In genomic region chr4:152365228-152365627, GRCm38 (mm10) we compare ENCODE assay signal across 22 mouse cellular contexts. TPM values are rescaled to one million over a fixed set of nuclear protein-coding genes. Genes with fewer than 3 reads are reported as not detected.
DNase-seq lines count a peak whose midpoint lies in the region; ATAC-seq and TF ChIP-seq lines count a peak whose summit lies in the region.
"Had no signal": no experiment of that assay in that cellular context is flagged by ENCODE, and none has a peak within 500 bp of the region (broad histone marks: within the 10 kb centered on the region; RNA-seq: fewer than 3 reads in every experiment).

No protein-coding gene starts in this region.

- peaks cover 30% of the 10 kb centered on the region for H3K4me1 ChIP-seq in hindbrain, embryonic 13.5 days (replicated peaks)
- peaks cover 16% of the 10 kb centered on the region for H3K4me1 ChIP-seq in hindbrain, embryonic 12.5 days
- H3K4me1 ChIP-seq in forebrain, embryonic 14.5 days (ENCODE audit: control insufficient read depth, insufficient read depth, low read length), result peaks cover 19% of the 10 kb centered on the region
- peaks cover 8% of the 10 kb centered on the region for H3K4me1 ChIP-seq in hindbrain, embryonic 16.5 days (ENCODE audit: control insufficient read depth, insufficient read depth, low read depth, low read length)
- H3K4me1 ChIP-seq in midbrain, postnatal 0 days (ENCODE audit: insufficient read depth, low read length), result no peaks in the 10 kb centered on the region

- H3K9me3 ChIP-seq in hindbrain, embryonic 13.5 days, result no peaks in the 10 kb centered on the region
- H3K9me3 ChIP-seq in hindbrain, embryonic 12.5 days (replicated peaks), result no peaks in the 10 kb centered on the region
- no peaks in the 10 kb centered on the region for H3K9me3 ChIP-seq in forebrain, embryonic 14.5 days (replicated peaks; ENCODE audit: control insufficient read depth, low read length)
- no peaks in the 10 kb centered on the region for H3K9me3 ChIP-seq in hindbrain, embryonic 16.5 days (ENCODE audit: control insufficient read depth, low read length)
- H3K9me3 ChIP-seq in midbrain, postnatal 0 days (ENCODE audit: low read length), result no peaks in the 10 kb centered on the region
- H3K9me3 ChIP-seq: heart, embryonic 15.5 days; limb, embryonic 15.5 days; liver, embryonic 15.5 days; neural tube, embryonic 12.5 days had no signal

- no peak overlapping the region for H3K4me3 ChIP-seq in hindbrain, embryonic 13.5 days
- H3K4me3 ChIP-seq in hindbrain, embryonic 12.5 days, result no peak overlapping the region
- H3K4me3 ChIP-seq in forebrain, embryonic 14.5 days (ENCODE audit: low read depth, low read length), result no peak overlapping the region
- no peak overlapping the region for H3K4me3 ChIP-seq in hindbrain, embryonic 16.5 days (ENCODE audit: low read length)
- H3K4me3 ChIP-seq in midbrain, postnatal 0 days (ENCODE audit: low read depth, low read length), result no peak overlapping the region
- H3K4me3 ChIP-seq: erythroblast, embryonic 14.5 days; heart, adult 2 months; heart, embryonic 15.5 days; limb, embryonic 15.5 days; liver, embryonic 15.5 days; neural tube, embryonic 12.5 days had no signal

- peak overlapping the region; percentile 72 for H3K27ac ChIP-seq in hindbrain, embryonic 13.5 days
- H3K27ac ChIP-seq in hindbrain, embryonic 12.5 days, result no peak overlapping the region
- H3K27ac ChIP-seq in forebrain, embryonic 14.5 days (ENCODE audit: low read depth, low read length), result peak overlapping the region; percentile 57
- H3K27ac ChIP-seq in hindbrain, embryonic 16.5 days (ENCODE audit: low read depth, low read length), result no peak overlapping the region
- H3K27ac ChIP-seq in midbrain, postnatal 0 days (ENCODE audit: low read depth, low read length), result peak overlapping the region; percentile 18; the same call in 1 of the 2 replicates
- H3K27ac ChIP-seq: heart, adult 2 months; heart, embryonic 15.5 days; limb, embryonic 15.5 days; liver, embryonic 15.5 days; macrophage; neural tube, embryonic 12.5 days had no signal

- DNase-seq in forebrain, embryonic 14.5 days (ENCODE audit: low spot score), result peak; percentile 77
- peak; percentile 62 for DNase-seq in midbrain, postnatal 0 days (ENCODE audit: low spot score)
- DNase-seq in adrenal gland, postnatal 4 days (ENCODE audit: low spot score in 2 of 2), result no peak
- DNase-seq in spleen, postnatal 14 days (ENCODE audit: low spot score in 2 of 2), result no peak
- DNase-seq: adrenal gland, postnatal 36 days; cerebellum, adult 9-10 months; gastrocnemius, postnatal 25 days; heart, adult 2 months; thymus, postnatal 25 days had no signal

- peaks cover 54% of the 10 kb centered on the region for H3K36me3 ChIP-seq in hindbrain, embryonic 13.5 days
- H3K36me3 ChIP-seq in hindbrain, embryonic 12.5 days, result no peaks in the 10 kb centered on the region
- H3K36me3 ChIP-seq in forebrain, embryonic 14.5 days (ENCODE audit: control insufficient read depth, insufficient read depth, low read length), result peaks cover 11% of the 10 kb centered on the region; the same call in 1 of the 2 replicates
- peaks cover 16% of the 10 kb centered on the region; the same call in 1 of the 2 replicates for H3K36me3 ChIP-seq in hindbrain, embryonic 16.5 days (ENCODE audit: control insufficient read depth, insufficient read depth, low read length)
- H3K36me3 ChIP-seq in midbrain, postnatal 0 days (ENCODE audit: insufficient read depth, low read length), result peaks cover 50% of the 10 kb centered on the region
- H3K36me3 ChIP-seq: heart, embryonic 15.5 days; limb, embryonic 15.5 days; liver, embryonic 15.5 days; neural tube, embryonic 12.5 days had no signal

- ATAC-seq in hindbrain, embryonic 13.5 days (ENCODE audit: low FRiP score), result no peak
- no peak for ATAC-seq in hindbrain, embryonic 12.5 days (ENCODE audit: low FRiP score)
- ATAC-seq in forebrain, embryonic 14.5 days, result peak; percentile 27; the same call in 1 of the 2 replicates
- ATAC-seq in hindbrain, embryonic 16.5 days, result no peak
- 0 out of 2 replicates have a peak, but pooled peaks have one; percentile 21 for ATAC-seq in midbrain, postnatal 0 days (ENCODE audit: low FRiP score)
- ATAC-seq: intestine, postnatal 0 days had no signal

- no peak for TF ChIP-seq CTCF in midbrain, postnatal 0 days (IDR thresholded peaks at IDR 0.05)

- H3K9ac ChIP-seq in hindbrain, embryonic 13.5 days, result no peak overlapping the region
- H3K9ac ChIP-seq in hindbrain, embryonic 12.5 days, result no peak overlapping the region
- H3K9ac ChIP-seq in forebrain, embryonic 14.5 days (ENCODE audit: low read length), result no peak overlapping the region
- H3K9ac ChIP-seq in hindbrain, embryonic 16.5 days (ENCODE audit: low read depth, low read length), result peak overlapping the region; percentile 11; the same call in 1 of the 2 replicates
- H3K9ac ChIP-seq in midbrain, postnatal 0 days (replicated peaks; ENCODE audit: low read length, poor library complexity, severe bottlenecking), result peak overlapping the region; percentile 36; the same call in 1 of the 2 replicates
- H3K9ac ChIP-seq: heart, embryonic 15.5 days; limb, embryonic 15.5 days; liver, embryonic 15.5 days; neural tube, embryonic 12.5 days had no signal

- no peak overlapping the region for H3K4me2 ChIP-seq in hindbrain, embryonic 13.5 days
- H3K4me2 ChIP-seq in hindbrain, embryonic 12.5 days (replicated peaks), result no peak overlapping the region
- no peak overlapping the region for H3K4me2 ChIP-seq in forebrain, embryonic 14.5 days (ENCODE audit: low read length)
- no peak overlapping the region for H3K4me2 ChIP-seq in hindbrain, embryonic 16.5 days (ENCODE audit: low read length)
- H3K4me2 ChIP-seq in midbrain, postnatal 0 days (ENCODE audit: low read depth, low read length, poor library complexity, severe bottlenecking), result no peak overlapping the region
- H3K4me2 ChIP-seq: heart, embryonic 15.5 days; limb, embryonic 15.5 days; liver, embryonic 15.5 days; neural tube, embryonic 12.5 days had no signal

- WGBS in hindbrain, embryonic 13.5 days, result 33% methylated on average over 7 of the region's 7 CpGs
- 49% methylated on average over 7 of the region's 7 CpGs for WGBS in hindbrain, embryonic 12.5 days
- WGBS in forebrain, embryonic 14.5 days, result 24% methylated on average over 7 of the region's 7 CpGs
- WGBS in hindbrain, embryonic 16.5 days, result 25% methylated on average over 7 of the region's 7 CpGs
- 15% methylated on average over 7 of the region's 7 CpGs for WGBS in midbrain, postnatal 0 days

- peaks cover 56% of the 10 kb centered on the region for H3K27me3 ChIP-seq in hindbrain, embryonic 13.5 days
- H3K27me3 ChIP-seq in hindbrain, embryonic 12.5 days, result peaks cover 24% of the 10 kb centered on the region
- H3K27me3 ChIP-seq in forebrain, embryonic 14.5 days (replicated peaks; ENCODE audit: control insufficient read depth, insufficient read depth, low read length), result no peaks in the 10 kb centered on the region; the same call in 1 of the 2 replicates
- no peaks in the 10 kb centered on the region for H3K27me3 ChIP-seq in hindbrain, embryonic 16.5 days (replicated peaks; ENCODE audit: control insufficient read depth, insufficient read depth, low read length)
- no peaks in the 10 kb centered on the region for H3K27me3 ChIP-seq in midbrain, postnatal 0 days (ENCODE audit: insufficient read depth, low read length)
- H3K27me3 ChIP-seq: CH12.LX had no signal

RNA-seq across cellular contexts. Expression of gene Chd5, which starts 26.8 kb away (rescaled TPM):
- polyA plus RNA-seq in hindbrain, embryonic 13.5 days (2015; fragmentation: Nextera tagmentation; extraction: Ambion mirVana), result 38.7 and 38.9 TPM in 2 replicates
- 4.1 and 4.8 TPM in 2 replicates for polyA plus RNA-seq in hindbrain, embryonic 12.5 days (2016; fragmentation: Nextera tagmentation; extraction: Ambion mirVana)
- 15.6 and 18.6 TPM in 2 replicates for polyA plus RNA-seq in forebrain, embryonic 14.5 days (2014; fragmentation: Nextera tagmentation; extraction: Ambion mirVana)
- 46.7 and 47.7 TPM in 2 replicates for polyA plus RNA-seq in hindbrain, embryonic 16.5 days (2015; fragmentation: Nextera tagmentation; extraction: Ambion mirVana)
- total RNA-seq in midbrain, postnatal 0 days (2014; rRNA removed), result 95.0 and 98.6 TPM in 2 replicates
- 77.6 and 107 TPM in 2 replicates for polyA plus RNA-seq in midbrain, postnatal 0 days (2015; fragmentation: Nextera tagmentation; extraction: Ambion mirVana)
- total RNA-seq in adrenal gland, postnatal 4 days (2021), result 10 to 100 TPM; 19.0 to 24.7 TPM

RNA-seq across cellular contexts. Expression of gene Rpl22, which starts 39.7 kb away (rescaled TPM):
- polyA plus RNA-seq in hindbrain, embryonic 13.5 days (2015; fragmentation: Nextera tagmentation; extraction: Ambion mirVana), result 205 and 218 TPM in 2 replicates
- polyA plus RNA-seq in hindbrain, embryonic 12.5 days (2016; fragmentation: Nextera tagmentation; extraction: Ambion mirVana), result 257 and 282 TPM in 2 replicates
- polyA plus RNA-seq in forebrain, embryonic 14.5 days (2014; fragmentation: Nextera tagmentation; extraction: Ambion mirVana), result 196 and 235 TPM in 2 replicates
- 125 and 138 TPM in 2 replicates for polyA plus RNA-seq in hindbrain, embryonic 16.5 days (2015; fragmentation: Nextera tagmentation; extraction: Ambion mirVana)
- 177 and 203 TPM in 2 replicates for total RNA-seq in midbrain, postnatal 0 days (2014; rRNA removed)
- 125 and 148 TPM in 2 replicates for polyA plus RNA-seq in midbrain, postnatal 0 days (2015; fragmentation: Nextera tagmentation; extraction: Ambion mirVana)
- 100 to 1,000 TPM; 608 to 640 TPM for total RNA-seq in adrenal gland, postnatal 4 days (2021)

RNA-seq across cellular contexts. Expression of gene Rnf207, which starts 46.4 kb away (rescaled TPM):
- 5.2 and 7.7 TPM in 2 replicates for polyA plus RNA-seq in hindbrain, embryonic 13.5 days (2015; fragmentation: Nextera tagmentation; extraction: Ambion mirVana)
- 2.5 and 3.8 TPM in 2 replicates for polyA plus RNA-seq in hindbrain, embryonic 12.5 days (2016; fragmentation: Nextera tagmentation; extraction: Ambion mirVana)
- polyA plus RNA-seq in forebrain, embryonic 14.5 days (2014; fragmentation: Nextera tagmentation; extraction: Ambion mirVana), result 2.4 and 2.5 TPM in 2 replicates
- polyA plus RNA-seq in hindbrain, embryonic 16.5 days (2015; fragmentation: Nextera tagmentation; extraction: Ambion mirVana), result 9.0 and 10.6 TPM in 2 replicates
- 7.6 and 15.2 TPM in 2 replicates for total RNA-seq in midbrain, postnatal 0 days (2014; rRNA removed)
- 7.2 and 8.8 TPM in 2 replicates for polyA plus RNA-seq in midbrain, postnatal 0 days (2015; fragmentation: Nextera tagmentation; extraction: Ambion mirVana)
- 1 to 10 TPM; 1.2 to 1.3 TPM for total RNA-seq in adrenal gland, postnatal 4 days (2021)
- total RNA-seq: gastrocnemius, postnatal 25 days; MEL; monocyte, adult 5-6 weeks had no signal
- polyA plus RNA-seq: macrophage had no signal

Comparison
In these comparisons a context has a peak if more than half of its experiments do, and no peak if none do; other contexts are left out.
1. H3K27ac ChIP-seq: peak in hindbrain, embryonic 13.5 days (single experiment), forebrain, embryonic 14.5 days (single experiment) and midbrain, postnatal 0 days (single experiment); none in hindbrain, embryonic 12.5 days (single experiment) and hindbrain, embryonic 16.5 days (single experiment).
2. H3K9ac ChIP-seq: peak in hindbrain, embryonic 16.5 days (single experiment) and midbrain, postnatal 0 days (single experiment); none in hindbrain, embryonic 13.5 days (single experiment), hindbrain, embryonic 12.5 days (single experiment) and forebrain, embryonic 14.5 days (single experiment).
3. ATAC-seq: peak in forebrain, embryonic 14.5 days (single experiment) and midbrain, postnatal 0 days (single experiment); none in hindbrain, embryonic 13.5 days (single experiment), hindbrain, embryonic 12.5 days (single experiment) and hindbrain, embryonic 16.5 days (single experiment).
4. DNase-seq: peak in forebrain, embryonic 14.5 days (single experiment) and midbrain, postnatal 0 days (single experiment); none in adrenal gland, postnatal 4 days (0 of 2) and spleen, postnatal 14 days (0 of 2).